Mouse (Mus musculus) small intestine, adult 2 months (tissue): ENCODE measurements at regions not wholly inside any gene's neighbourhood (a gene's known extent, or its start where the extent isn't known, plus 50 kb on each side); places are given as distances from the start of the nearest gene placed in this dataset.

ENCODE experiments used
- CTCF ChIP-seq: fragments of 200-500 bp; IDR thresholded peaks from 2 replicates; pipeline ENCODE4 v1.5.1; 2012; ENCODE audit warnings: low read depth, mild to moderate bottlenecking, control low read depth, inconsistent platforms, low read length, moderate library complexity, mixed read lengths; ENCODE audit not compliant: insufficient replicate concordance, insufficient read length; ENCODE audit errors: extremely low read depth
- POLR2A ChIP-seq: fragments of 200-500 bp; IDR thresholded peaks from 2 replicates; pipeline ENCODE4 v1.6.1; 2012; ENCODE audit warnings: low read depth, mild to moderate bottlenecking, control low read depth, inconsistent platforms, low read length, moderate library complexity

- no peak for TF ChIP-seq CTCF
- no peak for TF ChIP-seq POLR2A
Observed at GRCm38 (mm10) chr5:128492541-128492940, 59.7 kb upstream of the Tmem132d start.
